Comparison of ENCODE assay signal across 12 mouse cellular contexts in genomic region chr17:52712319-52712718, GRCm38 (mm10).
DNase-seq lines count a peak whose midpoint lies in the region; ATAC-seq and TF ChIP-seq lines count a peak whose summit lies in the region.
"Had no signal": no experiment of that assay in that cellular context is flagged by ENCODE, and none has a peak within 500 bp of the region (broad histone marks: within the 10 kb centered on the region; RNA-seq: fewer than 3 reads in every experiment).

No protein-coding gene starts in this region.

- H3K36me3 ChIP-seq in hindbrain, embryonic 11.5 days (ENCODE audit: control insufficient read depth, insufficient read depth, low read length): no peaks in the 10 kb centered on the region
- no peaks in the 10 kb centered on the region for H3K36me3 ChIP-seq in hindbrain, embryonic 10.5 days
- H3K36me3 ChIP-seq: liver, embryonic 13.5 days had no signal

- H3K4me1 ChIP-seq in hindbrain, embryonic 11.5 days (replicated peaks; ENCODE audit: control insufficient read depth, insufficient read depth, low read length): no peaks in the 10 kb centered on the region
- no peaks in the 10 kb centered on the region for H3K4me1 ChIP-seq in hindbrain, embryonic 10.5 days (replicated peaks)
- H3K4me1 ChIP-seq: liver, embryonic 13.5 days had no signal

- H3K4me2 ChIP-seq in hindbrain, embryonic 11.5 days (replicated peaks; ENCODE audit: low read depth, low read length): no peak overlapping the region
- H3K4me2 ChIP-seq: liver, embryonic 13.5 days had no signal

- 18% methylated on average over 1 of the region's 1 CpGs for WGBS in hindbrain, embryonic 11.5 days
- WGBS in hindbrain, embryonic 10.5 days: 20% methylated on average over 1 of the region's 1 CpGs

- no peak for TF ChIP-seq POLR2A in brain, embryonic 14.5 days (IDR thresholded peaks at IDR 0.05; ENCODE audit: borderline replicate concordance, extremely low read depth, insufficient read depth, insufficient read length, poor library complexity, severe bottlenecking)

- no peak overlapping the region for H3K4me3 ChIP-seq in hindbrain, embryonic 11.5 days (ENCODE audit: low read depth, low read length)
- H3K4me3 ChIP-seq in hindbrain, embryonic 10.5 days: no peak overlapping the region
- H3K4me3 ChIP-seq: liver, embryonic 13.5 days had no signal

- TF ChIP-seq CTCF in brain, embryonic 14.5 days (IDR thresholded peaks at IDR 0.05; ENCODE audit: borderline replicate concordance, extremely low read depth, insufficient read depth, insufficient read length): no peak

- H3K9ac ChIP-seq in hindbrain, embryonic 11.5 days (ENCODE audit: low read depth, low read length): no peak overlapping the region
- H3K9ac ChIP-seq: liver, embryonic 13.5 days had no signal

- intact Hi-C loops in gastrocnemius, postnatal 36 days (cut with DNase I): no loop called here

- ATAC-seq in hindbrain, embryonic 11.5 days (ENCODE audit: low FRiP score): 0 out of 2 replicates have a peak, but pooled peaks have one; percentile 33
- no peak for ATAC-seq in granulocyte monocyte progenitor cell, adult 5-6 weeks (replicated peaks; ENCODE audit: poor library complexity, severe bottlenecking)
- ATAC-seq: lung, postnatal 0 days had no signal

- H3K27ac ChIP-seq in hindbrain, embryonic 11.5 days (ENCODE audit: low read depth, low read length): no peak overlapping the region
- no peak overlapping the region for H3K27ac ChIP-seq in hindbrain, embryonic 10.5 days
- H3K27ac ChIP-seq: liver, embryonic 13.5 days had no signal

- H3K9me3 ChIP-seq in hindbrain, embryonic 11.5 days (ENCODE audit: control insufficient read depth, low read length): no peaks in the 10 kb centered on the region
- no peaks in the 10 kb centered on the region for H3K9me3 ChIP-seq in hindbrain, embryonic 10.5 days
- H3K9me3 ChIP-seq: liver, embryonic 13.5 days had no signal

- H3K27me3 ChIP-seq in hindbrain, embryonic 11.5 days (ENCODE audit: control insufficient read depth, insufficient read depth, low read length): no peaks in the 10 kb centered on the region
- H3K27me3 ChIP-seq in hindbrain, embryonic 10.5 days (ENCODE audit: insufficient read depth, poor library complexity, severe bottlenecking): no peaks in the 10 kb centered on the region
- H3K27me3 ChIP-seq: liver, embryonic 13.5 days had no signal

- peak; percentile 1 for DNase-seq in hindbrain, embryonic 11.5 days (ENCODE audit: low spot score)
- DNase-seq in hindbrain, embryonic 10.5 days (ENCODE audit: low spot score): no peak
- DNase-seq in Muller cell, postnatal 12 days (ENCODE audit: inconsistent ontology term): peak; percentile 69
- DNase-seq in brain, embryonic 14.5 days (ENCODE audit: low read depth): peak; percentile 26
- DNase-seq in kidney, adult 9 months: peak; percentile 70
- no peak for DNase-seq in gastrocnemius, postnatal 36 days
- DNase-seq in layer of hippocampus, adult 9-11 months: no peak
- DNase-seq: adrenal gland, adult 8-10 months; left cerebral cortex, postnatal 4 days; liver, embryonic 13.5 days had no signal

Comparison
In these comparisons a context has a peak if more than half of its experiments do, and no peak if none do; other contexts are left out.
1. DNase-seq: peak in hindbrain, embryonic 11.5 days (single experiment), Muller cell, postnatal 12 days (single experiment), brain, embryonic 14.5 days (single experiment) and kidney, adult 9 months (single experiment); none in hindbrain, embryonic 10.5 days (single experiment), gastrocnemius, postnatal 36 days (0 of 2) and layer of hippocampus, adult 9-11 months (single experiment).